22 mouse cellular contexts compared by ENCODE assay signal in genomic region chr7:74364956-74365355, GRCm38 (mm10).
DNase-seq lines count a peak whose midpoint lies in the region; ATAC-seq and TF ChIP-seq lines count a peak whose summit lies in the region.
"Had no signal": no experiment of that assay in that cellular context is flagged by ENCODE, and none has a peak within 500 bp of the region (broad histone marks: within the 10 kb centered on the region; RNA-seq: fewer than 3 reads in every experiment).

No protein-coding gene starts in this region.

- peak overlapping the region; percentile 8; the same call in 1 of the 2 replicates for H3K9ac ChIP-seq in hindbrain, embryonic 13.5 days
- no peak overlapping the region for H3K9ac ChIP-seq in hindbrain, embryonic 11.5 days (ENCODE audit: low read depth, low read length)
- H3K9ac ChIP-seq in ES-Bruce4 (ENCODE audit: low read depth, poor library complexity, severe bottlenecking) = no peak overlapping the region
- H3K9ac ChIP-seq in midbrain, embryonic 13.5 days (replicated peaks) = no peak overlapping the region; the same call in 1 of the 2 replicates
- H3K9ac ChIP-seq: embryonic facial prominence, embryonic 12.5 days; forebrain, embryonic 12.5 days; hindbrain, embryonic 15.5 days; limb, embryonic 13.5 days; liver, embryonic 12.5 days had no signal

- no peak for ATAC-seq in hindbrain, embryonic 13.5 days (ENCODE audit: low FRiP score)
- ATAC-seq in hindbrain, embryonic 11.5 days (ENCODE audit: low FRiP score) = no peak
- ATAC-seq in midbrain, embryonic 13.5 days = no peak
- ATAC-seq: liver, embryonic 12.5 days had no signal

- no peaks in the 10 kb centered on the region for H3K9me3 ChIP-seq in hindbrain, embryonic 13.5 days
- no peaks in the 10 kb centered on the region for H3K9me3 ChIP-seq in hindbrain, embryonic 11.5 days (ENCODE audit: control insufficient read depth, low read length)
- no peaks in the 10 kb centered on the region for H3K9me3 ChIP-seq in ES-Bruce4 (replicated peaks; ENCODE audit: control insufficient read depth, insufficient read depth, low read length, poor library complexity, severe bottlenecking)
- no peaks in the 10 kb centered on the region for H3K9me3 ChIP-seq in midbrain, embryonic 13.5 days
- H3K9me3 ChIP-seq: embryonic facial prominence, embryonic 12.5 days; forebrain, embryonic 12.5 days; hindbrain, embryonic 15.5 days; limb, embryonic 13.5 days; liver, embryonic 12.5 days had no signal

- no peak overlapping the region; the same call in 1 of the 2 replicates for H3K27ac ChIP-seq in hindbrain, embryonic 13.5 days
- H3K27ac ChIP-seq in hindbrain, embryonic 11.5 days (ENCODE audit: low read depth, low read length) = no peak overlapping the region
- no peak overlapping the region for H3K27ac ChIP-seq in ES-Bruce4 (ENCODE audit: insufficient read depth, low read length)
- peak overlapping the region; percentile 41; the same call in 1 of the 2 replicates for H3K27ac ChIP-seq in midbrain, embryonic 13.5 days
- H3K27ac ChIP-seq: embryonic facial prominence, embryonic 12.5 days; hindbrain, embryonic 15.5 days; kidney, postnatal 0 days; limb, embryonic 13.5 days; liver, embryonic 12.5 days had no signal

- intact Hi-C loops in gastrocnemius, postnatal 14 days (cut with DNase I; ENCODE audit: low total_unique reads) = loop anchor here (5.0 kb wide), 1 partner anchor 747 kb away; no protein-coding TSS in a partner anchor

- H3K4me3 ChIP-seq in hindbrain, embryonic 13.5 days = no peak overlapping the region
- no peak overlapping the region for H3K4me3 ChIP-seq in hindbrain, embryonic 11.5 days (ENCODE audit: low read depth, low read length)
- no peak overlapping the region for H3K4me3 ChIP-seq in ES-Bruce4 (ENCODE audit: low read depth, low read length)
- no peak overlapping the region for H3K4me3 ChIP-seq in midbrain, embryonic 13.5 days (replicated peaks)
- H3K4me3 ChIP-seq: embryonic facial prominence, embryonic 12.5 days; forebrain, embryonic 12.5 days; hindbrain, embryonic 15.5 days; limb, embryonic 13.5 days; liver, embryonic 12.5 days had no signal

- H3K36me3 ChIP-seq in hindbrain, embryonic 13.5 days = no peaks in the 10 kb centered on the region
- no peaks in the 10 kb centered on the region for H3K36me3 ChIP-seq in hindbrain, embryonic 11.5 days (ENCODE audit: control insufficient read depth, insufficient read depth, low read length)
- H3K36me3 ChIP-seq in ES-Bruce4 (ENCODE audit: control insufficient read depth, insufficient read depth, low read length, poor library complexity, severe bottlenecking) = no peaks in the 10 kb centered on the region
- no peaks in the 10 kb centered on the region for H3K36me3 ChIP-seq in midbrain, embryonic 13.5 days
- H3K36me3 ChIP-seq: embryonic facial prominence, embryonic 12.5 days; forebrain, embryonic 12.5 days; hindbrain, embryonic 15.5 days; limb, embryonic 13.5 days; liver, embryonic 12.5 days had no signal

- TF ChIP-seq EP300 in ES-Bruce4 (IDR thresholded peaks at IDR 0.05; ENCODE audit: insufficient read depth, low read depth, low read length) = peak; percentile 82

- no peak for TF ChIP-seq POLR2A in ES-Bruce4 (IDR thresholded peaks at IDR 0.05; ENCODE audit: insufficient read depth, low read length)

- WGBS in hindbrain, embryonic 13.5 days = 92% methylated on average over 3 of the region's 3 CpGs
- WGBS in hindbrain, embryonic 11.5 days = 78% methylated on average over 3 of the region's 3 CpGs
- 93% methylated on average over 3 of the region's 3 CpGs for WGBS in midbrain, embryonic 13.5 days

- H3K4me2 ChIP-seq in hindbrain, embryonic 13.5 days = no peak overlapping the region
- no peak overlapping the region for H3K4me2 ChIP-seq in hindbrain, embryonic 11.5 days (replicated peaks; ENCODE audit: low read depth, low read length)
- H3K4me2 ChIP-seq in midbrain, embryonic 13.5 days (replicated peaks) = no peak overlapping the region
- H3K4me2 ChIP-seq: embryonic facial prominence, embryonic 12.5 days; forebrain, embryonic 12.5 days; heart, embryonic 11.5 days; hindbrain, embryonic 15.5 days; limb, embryonic 13.5 days; liver, embryonic 12.5 days had no signal

- H3K27me3 ChIP-seq in hindbrain, embryonic 13.5 days = 0 out of 2 replicates have a peak, but pooled peaks cover 2% of the 10 kb centered on the region
- no peaks in the 10 kb centered on the region for H3K27me3 ChIP-seq in hindbrain, embryonic 11.5 days (ENCODE audit: control insufficient read depth, insufficient read depth, low read length)
- no peaks in the 10 kb centered on the region for H3K27me3 ChIP-seq in ES-Bruce4 (ENCODE audit: control insufficient read depth, insufficient read depth, low read length, poor library complexity, severe bottlenecking)
- H3K27me3 ChIP-seq in midbrain, embryonic 13.5 days = no peaks in the 10 kb centered on the region
- H3K27me3 ChIP-seq: embryonic facial prominence, embryonic 12.5 days; hindbrain, embryonic 15.5 days; liver, embryonic 12.5 days had no signal

- H3K4me1 ChIP-seq in hindbrain, embryonic 13.5 days (replicated peaks) = peaks cover 31% of the 10 kb centered on the region
- peaks cover 4% of the 10 kb centered on the region for H3K4me1 ChIP-seq in hindbrain, embryonic 11.5 days (replicated peaks; ENCODE audit: control insufficient read depth, insufficient read depth, low read length)
- no peaks in the 10 kb centered on the region for H3K4me1 ChIP-seq in ES-Bruce4 (ENCODE audit: control insufficient read depth, insufficient read depth, low read length)
- H3K4me1 ChIP-seq in midbrain, embryonic 13.5 days (replicated peaks) = peaks cover 46% of the 10 kb centered on the region
- H3K4me1 ChIP-seq: liver, embryonic 12.5 days had no signal

- peak; percentile 15 for DNase-seq in adrenal gland, adult 2 months
- no peak for DNase-seq in adrenal gland, postnatal 10 days
- no peak for DNase-seq in hindbrain, embryonic 11.5 days (ENCODE audit: low spot score)
- no peak for DNase-seq in gastrocnemius, postnatal 25 days
- DNase-seq in gastrocnemius, postnatal 14 days = no peak
- DNase-seq: cerebellum, adult 9-10 months; heart, adult 11 months; heart, postnatal 14 days; kidney, adult 2 months; layer of hippocampus, adult 9-11 months; lung, adult 18-20 months; lung, postnatal 14 days had no signal

- no peak for TF ChIP-seq CTCF in ES-Bruce4 (IDR thresholded peaks at IDR 0.05; ENCODE audit: low read depth, low read length)
